Mouse (Mus musculus) CD4-positive naive resting alpha-beta T cell, adult 76 days (primary cell): ENCODE data around the gene Angpt4. TPM values are rescaled to one million over a fixed set of nuclear protein-coding genes. Genes with fewer than 3 reads are reported as not detected.

Experiments used
- total RNA-seq: library from RNA; stranded (reverse); gene quantifications from one replicate; pipeline ENCODE4 v1.2.4, GENCODE M21; 2023

Gene Angpt4
- not detected for total RNA-seq

GRCm38 (mm10) chr2:151910919-151911500 is at the start of gene Angpt4:
TSS of gene Angpt4 (plus strand) at chr2:151911210.

GRCm38 (mm10) chr2:151979470-151980354 is 68.7 kb downstream of the Angpt4 start, which contains the start of gene Fam110a:
TSS of gene Fam110a (minus strand) at chr2:151980219.

Other genes starting within 250 kb of the Angpt4 start
- not detected for gene Rad21l, start 242.7 kb upstream of the Angpt4 start, total RNA-seq
- not detected for gene Tmem74b, start 209.2 kb upstream of the Angpt4 start, total RNA-seq
- 53.2 TPM for gene Psmf1, start 167.0 kb upstream of the Angpt4 start, total RNA-seq
- gene Rspo4, start 68.3 kb upstream of the Angpt4 start, total RNA-seq: not detected
- gene Fam110a, start 69.0 kb downstream of the Angpt4 start, total RNA-seq: 3.9 TPM
- 3.2 TPM for gene Slc52a3, start 85.3 kb downstream of the Angpt4 start, total RNA-seq
- gene Scrt2, start 170.3 kb downstream of the Angpt4 start, total RNA-seq: not detected
- 0.38 TPM for gene Srxn1, start 194.3 kb downstream of the Angpt4 start, total RNA-seq
- gene Tcf15, start 232.4 kb downstream of the Angpt4 start, total RNA-seq: not detected